Mouse (Mus musculus) cerebellum, adult 9-10 months (tissue): ENCODE measurements around the gene Lgals8.

Experiments
- DNase-seq: peaks from one replicate; pipeline ENCODE4 v3.0.0; 2022

Gene Lgals8

DNA sequence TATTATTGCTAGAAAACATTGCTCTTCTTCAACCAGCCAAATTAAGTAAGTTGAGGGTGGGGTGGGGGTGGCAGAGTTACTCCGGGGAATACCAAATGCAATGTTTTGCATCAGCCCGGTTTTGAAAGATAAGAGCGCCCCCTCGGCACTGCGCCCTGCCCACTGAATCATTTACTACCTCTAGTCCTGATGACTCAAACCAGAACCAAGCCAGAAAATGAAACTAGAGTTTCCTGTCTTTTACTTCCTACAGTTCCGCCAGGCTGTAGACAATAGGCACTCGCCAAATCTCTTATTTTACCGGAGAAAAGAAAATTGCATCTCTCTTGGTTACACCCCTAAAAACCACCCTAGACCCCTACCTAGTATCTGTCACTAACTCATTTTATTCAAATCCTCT lies 4.3 kb downstream of the Lgals8 start:
- peak; percentile 58 for DNase-seq

DNA sequence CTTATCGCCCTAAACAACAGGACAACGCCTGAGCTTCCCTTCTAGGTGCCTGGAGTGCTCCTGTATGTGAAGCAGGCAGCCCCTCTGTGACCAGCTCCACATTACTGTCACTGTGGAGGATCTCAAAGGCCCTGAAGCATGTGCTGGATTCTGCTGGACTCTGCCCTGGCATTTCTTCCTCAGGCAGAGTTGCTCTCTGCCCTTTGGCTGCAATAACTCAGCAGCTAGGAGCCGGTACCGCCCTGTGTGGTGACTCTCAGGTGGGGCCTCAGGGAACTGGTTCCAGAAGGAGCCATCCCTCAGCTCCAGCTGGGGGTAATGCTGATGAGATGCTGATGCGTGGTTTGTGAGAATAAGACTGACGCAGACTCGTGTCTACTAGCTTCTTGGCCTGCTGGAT lies 8.0 kb downstream of the Lgals8 start:
- DNase-seq: no peak

DNA sequence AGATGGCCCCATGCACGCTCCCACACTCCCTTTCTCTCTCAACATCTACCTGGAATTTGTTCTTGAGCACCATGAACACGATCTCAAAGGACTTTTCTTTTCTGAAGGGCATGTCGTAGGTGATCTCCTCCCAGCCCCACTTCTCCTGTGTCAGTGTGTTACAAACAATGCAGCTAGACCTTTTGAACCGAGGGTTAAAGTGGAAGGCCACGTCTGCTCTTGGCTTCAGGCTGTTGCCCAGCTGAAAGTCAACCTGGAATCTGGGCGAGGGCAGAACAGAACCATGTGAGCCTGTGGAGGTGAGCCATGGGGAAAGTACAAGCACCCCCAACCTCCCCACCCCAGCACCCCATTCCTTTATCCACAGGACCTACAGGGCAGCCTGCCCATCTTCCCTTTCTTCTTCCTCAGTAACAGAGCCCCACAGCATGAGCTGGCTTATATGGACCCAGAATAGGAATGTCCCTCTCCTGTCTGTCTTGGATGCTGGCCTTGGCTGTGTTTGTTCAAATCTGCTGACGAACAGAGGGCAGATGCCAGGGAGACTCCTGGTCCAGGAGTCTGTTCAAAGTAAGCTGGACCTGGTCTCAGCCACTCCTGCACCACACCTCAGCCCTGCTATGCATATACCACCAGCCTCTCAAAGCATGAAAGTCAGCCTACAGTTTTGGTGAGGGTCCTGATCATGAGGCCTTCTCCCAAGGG lies 9.9 kb downstream of the Lgals8 start:
- no peak for DNase-seq

DNA sequence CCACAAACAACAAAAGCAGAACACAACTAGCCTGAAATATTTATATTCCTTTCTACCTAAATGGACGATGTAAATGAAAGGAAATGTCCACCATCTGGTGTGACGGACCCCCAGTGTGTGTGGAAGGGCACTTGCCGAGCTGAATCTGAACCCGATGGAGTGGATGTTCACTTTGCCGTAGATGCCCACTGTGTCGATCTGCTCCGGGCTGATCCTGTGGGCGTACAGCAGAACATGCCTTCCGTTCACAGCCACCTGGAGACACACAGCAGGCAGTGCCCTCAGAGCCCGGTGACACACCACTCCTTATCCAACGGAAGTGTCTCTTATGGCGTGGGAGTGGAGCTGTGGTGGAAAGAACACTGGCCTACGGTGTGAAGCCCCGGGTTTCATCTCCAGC lies 11.6 kb downstream of the Lgals8 start:
- DNase-seq: peak; percentile 54

DNA sequence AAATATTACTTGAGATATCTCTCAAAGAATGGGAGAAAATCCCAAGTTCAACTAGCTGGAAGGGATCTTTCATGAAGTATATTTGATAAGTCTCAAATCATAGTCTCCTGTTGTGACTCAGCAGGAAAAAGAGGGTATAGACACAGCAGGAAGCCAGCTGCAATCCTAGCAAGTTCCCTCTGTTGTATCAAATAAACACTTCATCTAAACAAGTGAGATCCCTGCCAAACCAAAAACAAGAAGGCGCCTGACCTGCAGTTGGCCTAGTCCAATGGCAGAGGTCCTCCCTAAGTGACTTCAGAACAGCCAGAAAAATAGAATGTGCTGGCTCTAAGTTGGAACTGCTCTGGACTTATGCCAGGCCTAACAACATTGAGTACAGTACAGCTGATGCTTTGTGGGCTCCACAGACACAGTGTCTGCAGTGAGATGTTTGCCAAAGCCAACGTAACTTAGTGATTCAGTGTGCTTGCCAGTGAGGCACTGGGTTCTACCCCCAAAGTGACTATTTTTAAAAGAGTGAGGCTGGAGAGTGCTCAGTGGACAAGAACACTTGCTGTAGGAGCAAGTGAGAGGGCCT lies 22.6 kb downstream of the Lgals8 start:
- no peak for DNase-seq

DNA sequence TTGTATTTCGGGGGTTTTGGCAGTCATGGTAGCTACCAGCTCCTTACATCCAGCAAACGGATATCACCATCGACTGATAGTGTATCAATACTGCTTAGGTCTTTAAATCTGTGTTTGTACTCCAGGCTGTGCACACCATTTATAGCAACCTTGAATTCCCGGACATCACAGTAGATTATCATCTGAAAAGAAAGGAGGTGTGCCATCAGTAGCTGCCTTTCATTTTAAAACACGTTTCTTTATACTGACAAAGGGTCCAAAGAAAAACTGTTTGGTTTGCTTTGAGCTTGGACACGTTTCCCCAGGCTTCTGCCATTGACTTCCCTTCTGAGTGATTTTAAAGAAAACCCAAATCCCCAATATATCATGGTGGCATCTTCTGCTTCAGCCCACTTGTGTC lies 23.9 kb downstream of the Lgals8 start:
- no peak for DNase-seq

DNA sequence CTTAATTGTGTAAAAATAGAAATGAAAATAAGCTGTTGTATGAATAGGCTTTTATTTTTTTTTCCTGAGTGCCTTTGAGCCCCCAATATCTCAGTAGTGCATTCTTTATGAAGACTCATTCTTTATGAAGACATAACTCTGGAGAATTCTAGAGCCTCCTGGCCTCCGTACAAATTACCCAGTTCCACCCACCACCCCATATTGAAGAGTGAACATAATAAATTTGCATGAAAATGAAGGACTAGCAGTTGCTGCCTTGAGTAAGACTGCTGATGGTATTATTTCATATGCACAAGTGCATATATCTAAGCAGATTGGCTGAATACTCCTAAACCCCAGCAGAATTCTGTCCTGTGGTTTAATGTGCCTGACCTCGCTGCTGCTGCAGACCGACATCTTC lies 25.2 kb downstream of the Lgals8 start:
- no peak for DNase-seq

DNA sequence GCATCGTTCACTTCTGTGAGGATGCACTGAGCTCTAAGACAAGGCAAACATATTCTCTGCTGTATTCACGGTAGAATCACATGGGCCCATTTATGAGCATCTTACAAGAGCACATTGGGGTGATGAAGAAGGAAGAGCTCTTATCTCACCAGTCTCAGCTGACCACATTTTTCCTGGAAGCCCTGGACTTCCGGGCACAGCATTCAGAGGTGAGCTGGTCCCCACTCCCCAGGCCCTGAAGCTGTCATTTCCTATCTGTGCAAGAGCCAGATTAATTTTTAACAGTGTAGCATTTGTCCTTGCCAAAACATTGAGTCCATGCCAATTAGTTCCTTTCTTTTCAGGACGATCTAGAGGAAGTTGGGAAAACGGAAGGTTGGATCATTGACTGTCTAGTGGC lies 30.9 kb downstream of the Lgals8 start:
- no peak for DNase-seq

DNA sequence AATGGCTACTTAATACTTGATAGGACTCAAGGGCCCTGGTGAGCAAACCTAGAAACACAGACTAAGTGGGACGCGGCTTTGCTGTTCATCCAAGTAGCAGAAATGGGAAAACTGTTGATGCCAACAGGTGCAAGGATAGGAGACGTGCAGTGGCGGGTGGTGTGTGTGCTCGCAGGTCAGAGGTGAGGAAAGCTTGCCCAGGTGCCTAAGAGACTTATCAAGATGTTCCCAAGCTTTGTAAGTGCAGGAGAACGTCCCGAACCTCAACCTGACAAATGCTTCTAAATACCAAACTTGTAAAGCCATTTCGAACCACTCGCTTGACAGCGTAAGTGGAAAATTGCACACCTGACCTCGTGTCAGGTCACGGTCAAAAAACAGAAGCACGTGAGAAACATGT lies 36.2 kb downstream of the Lgals8 start:
- DNase-seq: no peak

DNA sequence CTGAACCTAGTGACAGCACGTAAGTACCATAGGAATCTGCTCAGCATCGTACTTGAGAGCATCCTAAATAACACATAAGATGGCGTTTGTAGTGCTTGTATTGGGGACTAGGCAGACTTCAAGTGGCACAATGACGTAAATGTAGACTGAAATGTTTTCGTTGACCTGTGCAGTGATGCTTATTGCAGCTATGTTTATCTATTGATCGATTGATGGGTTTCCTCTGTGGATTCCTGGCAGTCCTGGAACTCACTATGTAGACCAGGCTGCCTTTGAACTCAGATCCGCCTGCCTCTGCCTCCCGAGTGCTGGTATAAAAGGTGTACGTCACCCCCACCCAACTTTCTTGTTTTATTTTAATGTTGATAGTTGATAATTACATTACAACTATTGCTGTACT lies 44.1 kb downstream of the Lgals8 start:
- DNase-seq: no peak

DNA sequence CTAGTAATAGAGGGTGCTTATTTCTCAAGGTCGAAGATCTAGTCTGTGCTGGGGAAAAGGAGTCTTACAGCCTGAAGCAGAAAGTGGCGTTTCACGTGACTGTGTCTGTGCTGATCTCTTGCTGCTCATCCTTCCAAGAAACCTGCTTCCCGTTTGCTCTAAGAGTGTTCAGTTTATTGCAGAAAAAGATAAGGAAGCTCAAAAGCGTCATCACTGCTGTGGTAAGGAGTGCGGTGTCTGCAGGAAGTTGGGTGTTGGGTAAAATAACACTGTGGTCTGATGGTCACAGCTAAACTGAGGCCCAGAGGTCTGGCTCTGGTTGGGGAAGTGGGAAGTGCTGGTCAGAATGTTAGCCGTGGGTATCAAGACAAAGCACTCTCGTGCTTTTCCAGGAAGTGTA lies 52.7 kb downstream of the Lgals8 start:
- DNase-seq: no peak

DNA sequence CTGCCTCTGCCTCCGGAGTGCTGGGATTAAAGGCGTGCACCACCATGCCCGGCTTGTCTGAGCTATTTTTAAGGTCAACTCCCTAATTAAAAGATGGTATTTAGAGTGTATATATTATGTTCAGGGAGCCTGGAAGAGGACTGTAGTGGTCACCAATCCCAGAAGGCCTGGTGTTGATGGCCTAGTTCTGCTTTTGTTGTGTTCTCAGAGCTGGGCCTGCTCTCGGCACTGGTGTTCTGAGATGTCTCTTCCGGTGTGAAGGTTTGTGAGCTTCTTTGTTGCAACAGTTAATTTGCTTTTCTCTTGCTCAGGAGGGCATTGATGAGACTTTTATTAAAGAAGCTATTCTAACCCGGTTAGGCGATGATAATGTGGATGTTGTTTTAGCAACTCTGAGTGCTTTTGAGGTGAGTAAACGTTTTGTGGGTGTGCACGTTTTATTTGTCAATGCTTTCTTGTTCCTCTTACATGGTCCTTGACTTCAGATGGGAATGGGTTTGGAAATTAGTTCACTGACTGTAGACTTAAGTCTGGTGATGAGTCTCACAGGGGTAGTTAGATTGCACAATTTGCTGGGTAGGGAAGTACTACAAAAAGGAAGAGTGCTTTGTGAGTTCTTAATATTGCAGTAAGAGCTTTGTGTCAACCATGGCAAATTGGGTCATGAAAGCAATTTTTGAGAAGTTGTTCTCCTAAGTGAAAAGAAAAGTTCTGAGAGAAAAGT lies 56.2 kb downstream of the Lgals8 start:
- DNase-seq: no peak

DNA sequence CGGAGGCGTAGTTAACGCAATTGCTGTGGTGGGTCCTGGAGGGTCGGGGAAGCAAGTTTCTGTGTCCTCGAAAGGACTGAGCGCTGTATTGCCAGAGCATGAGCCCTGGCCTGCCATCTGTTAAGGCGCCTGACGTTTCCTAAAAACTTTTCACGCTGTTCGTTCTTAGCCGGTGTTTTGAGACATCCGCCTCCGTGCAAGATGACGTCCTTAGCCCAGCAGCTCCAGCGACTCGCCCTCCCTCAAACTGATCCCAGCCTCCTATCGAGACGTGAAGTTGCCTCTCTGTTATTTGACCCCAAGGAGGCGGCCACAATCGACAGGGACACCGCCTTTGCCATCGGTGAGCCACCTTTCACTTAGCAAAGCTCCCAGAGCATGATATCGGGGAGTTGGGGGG lies 69.2 kb downstream of the Lgals8 start:
- DNase-seq: no peak

DNA sequence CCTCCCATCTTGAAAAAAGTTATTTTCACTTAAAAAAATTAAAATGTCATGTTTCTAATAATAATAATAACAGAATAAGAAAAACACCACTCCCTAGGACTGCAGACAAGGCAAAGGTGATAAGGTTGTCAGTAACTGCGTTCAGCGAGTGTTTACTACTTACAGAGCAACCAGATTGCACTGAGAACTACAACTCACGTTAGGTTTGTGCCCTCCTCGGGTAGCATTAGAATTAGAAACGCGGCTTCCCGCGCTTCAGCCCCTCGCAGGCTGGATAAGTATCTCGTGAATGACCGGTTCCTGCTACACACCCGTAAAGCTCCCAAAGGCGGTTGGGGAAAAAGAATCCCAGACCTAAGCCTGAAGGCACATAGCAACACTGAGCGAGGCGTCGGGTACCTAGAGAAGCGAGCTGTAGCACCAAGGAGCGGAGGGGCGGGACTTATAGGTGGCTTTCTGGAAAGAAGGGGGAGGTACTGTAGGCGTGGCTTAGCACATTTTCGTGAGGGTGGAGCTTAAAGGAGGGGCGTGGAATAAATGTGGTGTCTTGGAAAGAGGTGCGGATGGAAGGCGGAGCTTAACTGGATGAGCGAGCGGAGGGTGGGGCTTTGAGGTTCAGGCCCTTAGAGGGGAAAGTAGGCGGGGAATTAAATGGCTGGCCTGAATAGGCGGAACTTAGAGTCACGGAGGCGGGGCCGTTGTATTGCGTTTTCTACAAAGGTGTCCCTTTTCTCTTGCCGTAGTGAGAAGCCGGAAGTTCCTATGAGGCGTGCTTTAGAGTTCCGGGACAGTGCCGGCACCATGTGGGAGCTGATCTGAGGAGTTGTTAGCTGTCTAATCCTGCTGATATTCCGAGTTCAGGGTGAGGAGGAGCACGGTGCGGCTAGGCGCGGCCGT lies 69.9 kb downstream of the Lgals8 start, which contains the start of gene Heatr1:
Gene Heatr1 (plus strand): TSS at position 419 of the 897 bp plus-strand sequence.
- peak; percentile 97 for DNase-seq
